Mouse (Mus musculus): ENCODE data around the gene Guk1. TPM values are rescaled to one million over a fixed set of nuclear protein-coding genes. Genes with fewer than 3 reads are reported as not detected.

The Guk1 gene
- polyA plus RNA-seq (2012; rRNA removed) = 40.7 and 42.7 TPM in 2 replicates

GRCm38 (mm10) chr11:59192059-59192386 is at the start of gene Guk1:
Guk1 (minus strand) TSS chr11:59192212.

GRCm38 (mm10) chr11:59228122-59228953 is 36.3 kb upstream of the Guk1 start, which contains the start of gene Arf1:
Arf1 (minus strand) TSS chr11:59228270.

GRCm38 (mm10) chr11:59208153-59208831 is 16.3 kb upstream of the Guk1 start, which contains the start of gene 2310033P09Rik:
2310033P09Rik (plus strand) TSS chr11:59208321.

GRCm38 (mm10) chr11:59202081-59202995 is 10.3 kb upstream of the Guk1 start, which contains the start of gene Mrpl55:
Mrpl55 (plus strand) TSS chr11:59202486.

GRCm38 (mm10) chr11:59182864-59183331 is 9.1 kb downstream of the Guk1 start, which contains the start of gene Gjc2:
Gjc2 (minus strand) TSS chr11:59183213.

GRCm38 (mm10) chr11:59163255-59164236 is 28.5 kb downstream of the Guk1 start, which contains the start of gene Iba57:
Iba57 (minus strand) TSS chr11:59163739.

GRCm38 (mm10) chr11:59135904-59136452 is 56.0 kb downstream of the Guk1 start, which contains the start of gene Obscn:
Obscn (minus strand) TSS chr11:59136402.

Other genes starting within 250 kb of the Guk1 start
- 15.6 and 26.7 TPM in 2 replicates for gene Hist3h2ba, start 243.3 kb downstream of the Guk1 start, polyA plus RNA-seq (2012; rRNA removed)
- 14.0 and 22.7 TPM in 2 replicates for gene Hist3h2a, start 237.5 kb downstream of the Guk1 start, polyA plus RNA-seq (2012; rRNA removed)
- 0.04 and 0.08 TPM in 2 replicates for gene Trim17, start 237.5 kb downstream of the Guk1 start, polyA plus RNA-seq (2012; rRNA removed)
- 9.3 and 11.3 TPM in 2 replicates for gene Trim11, start 214.1 kb downstream of the Guk1 start, polyA plus RNA-seq (2012; rRNA removed)
- gene Obscn, start 55.8 kb downstream of the Guk1 start, polyA plus RNA-seq (2012; rRNA removed) = 0.66 and 0.73 TPM in 2 replicates
- 5.3 and 5.9 TPM in 2 replicates for gene Iba57, start 28.5 kb downstream of the Guk1 start, polyA plus RNA-seq (2012; rRNA removed)
- 0.28 and 0.41 TPM in 2 replicates for gene Gjc2, start 9.0 kb downstream of the Guk1 start, polyA plus RNA-seq (2012; rRNA removed)
- 21.8 and 24.0 TPM in 2 replicates for gene Mrpl55, start 10.3 kb upstream of the Guk1 start, polyA plus RNA-seq (2012; rRNA removed)
- 13.5 and 13.8 TPM in 2 replicates for gene 2310033P09Rik, start 16.1 kb upstream of the Guk1 start, polyA plus RNA-seq (2012; rRNA removed)
- gene Arf1, start 36.1 kb upstream of the Guk1 start, polyA plus RNA-seq (2012; rRNA removed) = 274 and 291 TPM in 2 replicates
- gene Wnt3a, start 98.5 kb upstream of the Guk1 start, polyA plus RNA-seq (2012; rRNA removed) = not detected in 2 replicates
- 0.23 and 0.26 TPM in 2 replicates for gene Wnt9a, start 114.7 kb upstream of the Guk1 start, polyA plus RNA-seq (2012; rRNA removed)
- gene Prss38, start 183.4 kb upstream of the Guk1 start, polyA plus RNA-seq (2012; rRNA removed) = not detected in 2 replicates